Mouse (Mus musculus) layer of hippocampus, adult 2 months (tissue): ENCODE results near the gene Vpreb2. TPM values are rescaled to one million over a fixed set of nuclear protein-coding genes. Genes with fewer than 3 reads are reported as not detected.

Source experiments
- DNase-seq, 2 experiments: peaks; one replicate each; pipeline ENCODE4 v3.0.0; 2022; ENCODE audit warnings: low spot score in 2 of 2
- H3K27ac ChIP-seq: fragments of 200-600 bp; 2 replicates; pipeline ENCODE4 v1.8.1; 2022
- H3K4me3 ChIP-seq: fragments of 200-600 bp; 2 replicates; pipeline ENCODE4 v1.8.1; 2022; ENCODE audit warnings: mild to moderate bottlenecking
- CTCF ChIP-seq: fragments of 200-600 bp; conservative IDR thresholded peaks from 2 replicates; pipeline ENCODE4 v1.8.1; 2022; ENCODE audit warnings: antibody characterized with exemption, mild to moderate bottlenecking, moderate library complexity
- total RNA-seq, 2 experiments: library from RNA; stranded (reverse); gene quantifications; 2 replicates each; pipeline ENCODE4 v1.2.3; 2021

Vpreb2 gene
- total RNA-seq, 2 experiments from 2014 or later, result not detected

DNA sequence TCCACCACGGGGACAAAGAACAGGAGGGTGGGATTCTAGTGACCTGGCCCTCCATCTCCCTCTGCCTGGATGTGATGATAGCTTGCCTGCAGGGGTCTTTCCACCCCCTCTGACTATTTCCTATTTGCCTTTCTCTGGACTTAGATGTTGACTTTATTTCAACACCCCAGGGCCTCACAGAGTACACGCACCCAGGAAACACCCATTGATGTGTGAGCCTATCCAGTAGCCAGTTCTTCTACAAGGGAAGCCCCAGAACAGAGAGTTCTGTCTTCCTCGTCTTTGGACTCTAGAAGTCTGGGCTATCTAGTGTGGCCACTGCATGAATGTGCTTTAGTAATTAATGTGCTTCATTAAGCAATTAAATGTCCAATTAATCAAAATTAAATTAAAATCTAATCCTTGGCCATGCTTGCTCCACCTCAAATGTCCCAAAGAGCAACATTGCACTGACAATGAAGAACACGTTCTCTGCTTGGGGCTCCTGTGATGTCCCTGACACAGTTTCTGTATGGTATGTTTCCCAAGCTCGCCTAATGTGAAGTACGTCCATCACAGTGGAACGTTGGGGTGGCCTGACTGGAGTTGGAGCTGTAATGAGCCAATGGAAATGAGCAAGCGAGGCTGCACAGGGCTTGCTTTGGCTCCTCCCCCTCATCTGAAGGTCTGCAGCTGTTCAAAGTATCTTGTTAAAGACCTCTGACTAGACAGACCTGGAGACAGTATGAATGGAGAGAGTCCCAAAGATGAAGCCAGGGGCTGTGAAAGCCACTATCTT, 42.7 kb downstream of the Vpreb2 start:
- Histone ChIP-seq H3K27ac (no peak overlapping the region), H3K4me3 (no peak overlapping the region)
- TF ChIP-seq CTCF, result no peak
- no peak for DNase-seq

DNA sequence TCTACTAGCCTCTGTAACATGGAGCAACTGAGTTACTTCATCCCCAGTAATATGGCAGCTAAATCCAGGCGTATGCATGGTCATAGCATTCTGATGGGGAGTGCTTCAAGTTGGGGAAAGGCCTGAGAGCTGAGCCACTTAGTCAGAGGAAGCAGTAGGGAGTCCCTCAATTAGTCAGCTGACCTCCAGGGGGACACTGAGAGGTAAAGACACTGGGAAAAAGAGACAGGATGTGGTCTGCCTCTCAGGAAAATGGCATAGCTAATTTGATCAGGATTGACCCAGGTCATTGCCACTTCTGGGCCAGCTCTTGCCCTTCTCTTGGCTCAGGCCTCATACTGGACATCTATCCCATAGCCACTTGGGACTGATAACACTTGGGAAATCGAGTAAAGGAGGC, 47.1 kb downstream of the Vpreb2 start:
- no peak for DNase-seq
- no peak overlapping the region for H3K4me3 ChIP-seq
- H3K27ac ChIP-seq, result no peak overlapping the region
- TF ChIP-seq CTCF, result no peak

Other genes starting within 250 kb of the Vpreb2 start
- gene Med15, start 247.5 kb upstream of the Vpreb2 start, total RNA-seq, result 10 to 100 TPM; 76.7 to 81.8 TPM
- gene Klhl22, start 220.8 kb upstream of the Vpreb2 start, total RNA-seq, result 100 to 1,000 TPM; 101 TPM
- gene Scarf2, start 183.1 kb upstream of the Vpreb2 start, total RNA-seq, result 1 to 10 TPM; 2.5 to 2.7 TPM
- 1 to 10 TPM; 3.2 to 4.5 TPM for gene B830017H08Rik, start 147.3 kb upstream of the Vpreb2 start, total RNA-seq
- gene Car15, start 142.1 kb upstream of the Vpreb2 start, total RNA-seq, result 10 to 100 TPM; 13.1 to 16.8 TPM
- gene Gm20518, start 88.8 kb upstream of the Vpreb2 start, total RNA-seq, result 1 to 10 TPM; 2.2 to 2.6 TPM
- gene Tssk1, start 86.2 kb upstream of the Vpreb2 start, total RNA-seq, result not detected
- 100 to 1,000 TPM; 104 to 112 TPM for gene Dgcr2, start 81.9 kb upstream of the Vpreb2 start, total RNA-seq
- not detected for gene Tssk2, start 81.8 kb upstream of the Vpreb2 start, total RNA-seq
- gene Ess2, start 69.1 kb upstream of the Vpreb2 start, total RNA-seq, result 10 to 100 TPM; 33.1 to 33.3 TPM
- gene Gsc2, start 65.4 kb upstream of the Vpreb2 start, total RNA-seq, result not detected
- gene Slc25a1, start 52.2 kb upstream of the Vpreb2 start, total RNA-seq, result 10 to 100 TPM; 42.2 to 45.6 TPM
- 10 to 100 TPM; 70.3 to 73.8 TPM for gene Dgcr6, start 72.4 kb downstream of the Vpreb2 start, total RNA-seq
- 10 to 100 TPM; 45.1 to 48.2 TPM for gene Prodh, start 109.8 kb downstream of the Vpreb2 start, total RNA-seq
- gene Rtn4r, start 147.2 kb downstream of the Vpreb2 start, total RNA-seq, result 100 to 1,000 TPM; 106 to 111 TPM
- gene Ccdc188, start 237.5 kb downstream of the Vpreb2 start, total RNA-seq, result not detected